Mouse (Mus musculus) forebrain, embryonic 16.5 days (tissue): ENCODE measurements around the gene Ndufab1. TPM values are rescaled to one million over a fixed set of nuclear protein-coding genes. Genes with fewer than 3 reads are reported as not detected.

ENCODE experiments used
- ATAC-seq: fragments of 200-750 bp; cut with Nextera tagmentation; 2 replicates; pipeline ENCODE4 v1.8.0; 2017; ENCODE audit warnings: mild to moderate bottlenecking, moderate library complexity
- H3K27ac ChIP-seq: fragments of 300-500 bp; sonication (generic); 2 replicates; pipeline ENCODE4 v1.5.1; 2014; ENCODE audit warnings: low read length, control low read depth
- H3K27me3 ChIP-seq: fragments of 300-500 bp; sonication (generic); replicated peaks from 2 replicates; pipeline ENCODE4 v1.6.1; 2014; ENCODE audit warnings: low read length; ENCODE audit not compliant: control insufficient read depth, insufficient read depth
- H3K36me3 ChIP-seq: fragments of 300-500 bp; sonication (generic); 2 replicates; pipeline ENCODE4 v1.6.1; 2014; ENCODE audit not compliant: control insufficient read depth, insufficient read depth
- H3K4me1 ChIP-seq: fragments of 300-500 bp; sonication (generic); replicated peaks from 2 replicates; pipeline ENCODE4 v1.6.1; 2014; ENCODE audit warnings: low read length; ENCODE audit not compliant: control insufficient read depth, insufficient read depth
- H3K4me2 ChIP-seq: fragments of 300-500 bp; sonication (generic); 2 replicates; pipeline ENCODE4 v1.6.1; 2014; ENCODE audit warnings: mild to moderate bottlenecking, low read length, control low read depth
- H3K4me3 ChIP-seq: fragments of 300-500 bp; sonication (generic); replicated peaks from 2 replicates; pipeline ENCODE4 v1.5.1; 2014; ENCODE audit warnings: mild to moderate bottlenecking, low read length, control low read depth
- H3K9ac ChIP-seq: fragments of 300-500 bp; sonication (generic); replicated peaks from 2 replicates; pipeline ENCODE4 v1.6.1; 2014; ENCODE audit warnings: low read depth, low read length, control low read depth
- H3K9me3 ChIP-seq: fragments of 300-500 bp; sonication (generic); 2 replicates; pipeline ENCODE4 v1.6.1; 2016; ENCODE audit warnings: low read length; ENCODE audit not compliant: control insufficient read depth
- WGBS: fragments of 180-500 bp; shearing (Covaris S2); extraction: QIAGEN DNeasy Blood & Tissue Kit; methylation state at CpG from one replicate; pipeline ENCODE4 v1.1.7; 2014; 5-methylcytosine and 5-hydroxymethylcytosine counted together
- polyA plus RNA-seq: library from polyadenylated mRNA; unstranded; fragments of >200 nt; fragmentation: Nextera tagmentation; extraction: Ambion mirVana; gene quantifications from 2 replicates; pipeline ENCODE4 v1.2.1, GENCODE M21; 2015

Ndufab1 gene
- polyA plus RNA-seq, 1 experiment from 2014 or later: 550 TPM

DNA sequence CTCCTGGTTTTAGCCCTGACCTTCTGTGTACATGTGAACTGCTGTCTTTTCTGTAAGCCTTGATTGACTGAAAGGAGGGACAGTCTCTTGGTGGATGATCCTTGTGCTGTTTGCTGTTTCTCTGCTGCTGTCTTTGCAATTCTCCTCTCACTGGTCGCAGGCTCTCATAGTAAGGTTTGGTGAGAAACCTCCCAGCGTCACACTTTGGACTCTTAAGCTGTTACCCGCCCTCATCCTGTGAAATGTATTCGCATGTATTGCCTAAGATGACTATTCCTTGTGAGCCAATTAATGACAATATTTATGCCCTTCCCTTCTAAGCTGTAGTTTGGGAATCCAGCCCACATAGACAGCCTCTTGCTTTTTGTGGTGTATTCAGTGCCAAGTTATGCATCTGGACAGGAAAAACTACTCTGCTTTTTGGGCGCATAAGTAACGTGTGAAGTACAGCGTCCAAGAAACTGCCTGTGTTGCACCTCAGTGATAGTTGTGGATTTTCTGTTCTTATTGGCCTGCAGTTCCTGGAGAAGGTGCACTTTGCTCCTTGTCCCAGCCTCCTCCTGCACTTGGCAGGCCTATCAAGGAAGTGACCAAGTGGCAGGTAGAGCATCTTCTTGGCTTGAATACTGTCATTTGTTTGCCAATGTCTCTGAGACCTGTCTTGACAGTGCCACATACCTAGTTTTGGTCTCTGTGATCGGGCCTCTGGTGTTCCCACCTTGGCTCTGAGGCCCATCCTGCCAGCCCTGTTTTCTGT lies 21.7 kb downstream of the Ndufab1 start:
- no peaks in the 10 kb centered on the region for H3K9me3 ChIP-seq
- H3K9ac ChIP-seq: no peak overlapping the region
- H3K4me3 ChIP-seq: no peak overlapping the region
- peaks cover 27% of the 10 kb centered on the region for H3K36me3 ChIP-seq
- H3K27me3 ChIP-seq: no peaks in the 10 kb centered on the region
- no peak overlapping the region for H3K4me2 ChIP-seq
- 84% methylated on average over 8 of the region's 8 CpGs for whole genome bisulfite sequencing
- ATAC-seq: no peak
- no peak overlapping the region; the same call in 1 of the 2 replicates for H3K27ac ChIP-seq
- peaks cover 6% of the 10 kb centered on the region for H3K4me1 ChIP-seq

GRCm38 (mm10) chr7:122074374-122074773 lies 27.3 kb downstream of the Ndufab1 start:
- H3K4me1 ChIP-seq: peaks cover 4% of the 10 kb centered on the region
- H3K4me3 ChIP-seq: no peak overlapping the region
- no peak for ATAC-seq
- peaks cover 54% of the 10 kb centered on the region for H3K36me3 ChIP-seq
- H3K27ac ChIP-seq: no peak overlapping the region
- no peak overlapping the region for H3K4me2 ChIP-seq
- 88% methylated on average over 3 of the region's 3 CpGs for WGBS
- H3K9ac ChIP-seq: no peak overlapping the region
- no peaks in the 10 kb centered on the region for H3K27me3 ChIP-seq
- H3K9me3 ChIP-seq: no peaks in the 10 kb centered on the region

- Histone ChIP-seq H3K27me3 (no peaks in the 10 kb centered on the region), H3K4me3 (peak overlapping the region; percentile 87), H3K36me3 (peaks cover 15% of the 10 kb centered on the region), H3K4me2 (peak overlapping the region; percentile 72), H3K27ac (peak overlapping the region; percentile 98), H3K4me1 (peaks cover 26% of the 10 kb centered on the region), H3K9ac (peak overlapping the region; percentile 91), H3K9me3 (no peaks in the 10 kb centered on the region)
- peak; percentile 30 for ATAC-seq
- 2% methylated on average over 57 of the region's 58 CpGs for WGBS
These were observed 33.9 kb downstream of the Ndufab1 start for GRCm38 (mm10) chr7:122067517-122068381.

- under 1% methylated on average over 59 of the region's 60 CpGs for WGBS
- H3K36me3 ChIP-seq: peaks cover 9% of the 10 kb centered on the region
- ATAC-seq: peak; percentile 98
- H3K9me3 ChIP-seq: no peaks in the 10 kb centered on the region
- H3K4me1 ChIP-seq: peaks cover 26% of the 10 kb centered on the region
- H3K27ac ChIP-seq: peak within 1 kb of the TSS; percentile 98
- peak within 1 kb of the TSS; percentile 77 for H3K4me2 ChIP-seq
- no peaks in the 10 kb centered on the region for H3K27me3 ChIP-seq
- H3K9ac ChIP-seq: peak within 1 kb of the TSS; percentile 91
- peak within 1 kb of the TSS; percentile 87 for H3K4me3 ChIP-seq
These were observed 34.7 kb downstream of the Ndufab1 start, which contains the start of the genes Ubfd1 and Ears2 for GRCm38 (mm10) chr7:122066945-122067516. TSS of gene Ubfd1 (plus strand) at chr7:122067175. TSS of gene Ears2 (minus strand) at chr7:122067263.

DNA sequence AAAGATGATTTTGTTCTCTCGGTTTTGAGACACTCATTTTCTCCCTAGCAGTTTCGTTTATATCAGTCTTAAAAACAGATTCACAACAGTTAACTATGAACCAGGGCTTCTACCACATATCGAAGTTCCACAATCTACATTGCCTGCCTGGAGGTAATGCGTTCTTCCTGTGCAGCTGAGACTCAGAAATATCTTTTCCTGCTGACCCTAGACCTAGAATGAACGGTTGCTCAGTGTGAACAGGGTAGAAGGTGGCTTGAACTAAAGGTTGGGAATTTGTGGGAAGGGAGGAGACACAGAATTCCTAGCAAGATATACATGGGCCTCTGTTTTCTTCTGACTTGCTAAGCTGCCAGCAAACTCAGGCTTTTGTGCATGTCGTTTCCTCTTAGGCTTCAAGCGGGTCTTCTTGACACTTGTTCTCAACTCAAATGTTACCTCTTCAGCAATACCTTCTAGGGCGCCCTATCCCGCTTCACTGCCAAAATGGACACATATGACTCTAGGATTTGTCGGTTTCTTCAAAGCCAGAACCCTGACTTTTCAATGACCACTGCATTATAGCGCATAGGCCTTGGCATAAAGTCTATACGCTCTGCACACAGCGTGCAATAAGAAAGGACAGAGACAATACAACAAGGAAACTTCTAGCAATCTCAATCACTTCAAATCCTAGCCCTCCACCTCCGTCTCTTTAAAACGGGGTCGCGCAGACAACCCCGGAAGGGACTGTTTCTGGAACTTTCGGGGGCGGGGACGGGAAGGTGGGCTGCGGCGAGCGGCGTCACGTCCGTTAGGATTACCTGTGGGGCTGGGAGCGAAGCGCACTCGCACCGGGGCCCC lies 35.4 kb downstream of the Ndufab1 start:
- Histone ChIP-seq H3K9ac (peak overlapping the region; percentile 91), H3K27ac (peak overlapping the region; percentile 98), H3K4me3 (peak overlapping the region; percentile 87), H3K27me3 (no peaks in the 10 kb centered on the region), H3K9me3 (no peaks in the 10 kb centered on the region), H3K4me1 (peaks cover 26% of the 10 kb centered on the region), H3K36me3 (peaks cover 2% of the 10 kb centered on the region; the same call in 1 of the 2 replicates), H3K4me2 (peak overlapping the region; percentile 77)
- 18% methylated on average over 31 of the region's 31 CpGs for WGBS
- ATAC-seq: peak; percentile 62

DNA sequence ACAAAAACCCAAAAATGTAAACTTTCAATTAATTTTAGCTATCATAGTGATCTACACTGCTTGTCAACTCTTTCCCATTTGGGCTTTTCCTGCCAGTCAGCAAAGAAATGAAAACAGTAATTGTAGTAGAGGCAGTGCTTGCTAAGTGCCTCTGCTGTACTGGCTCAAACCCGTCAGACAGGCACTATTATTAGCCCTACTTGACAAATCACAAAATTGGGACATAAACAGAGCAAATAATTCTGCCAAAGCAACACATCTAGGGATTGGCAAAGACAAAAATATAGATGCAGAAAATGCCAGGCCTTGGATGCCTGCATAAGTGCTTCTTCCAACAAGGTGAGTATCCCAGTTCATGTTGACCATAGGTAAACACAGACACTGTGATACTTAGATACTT lies 36.0 kb downstream of the Ndufab1 start:
- H3K9ac ChIP-seq: no peak overlapping the region
- H3K27me3 ChIP-seq: no peaks in the 10 kb centered on the region
- H3K4me1 ChIP-seq: peaks cover 26% of the 10 kb centered on the region
- no peak for ATAC-seq
- peaks cover 1% of the 10 kb centered on the region; the same call in 1 of the 2 replicates for H3K36me3 ChIP-seq
- H3K4me3 ChIP-seq: no peak overlapping the region
- no peaks in the 10 kb centered on the region for H3K9me3 ChIP-seq
- peak overlapping the region; percentile 77; the same call in 1 of the 2 replicates for H3K4me2 ChIP-seq
- WGBS: 69% methylated on average over 1 of the region's 1 CpGs
- H3K27ac ChIP-seq: no peak overlapping the region

DNA sequence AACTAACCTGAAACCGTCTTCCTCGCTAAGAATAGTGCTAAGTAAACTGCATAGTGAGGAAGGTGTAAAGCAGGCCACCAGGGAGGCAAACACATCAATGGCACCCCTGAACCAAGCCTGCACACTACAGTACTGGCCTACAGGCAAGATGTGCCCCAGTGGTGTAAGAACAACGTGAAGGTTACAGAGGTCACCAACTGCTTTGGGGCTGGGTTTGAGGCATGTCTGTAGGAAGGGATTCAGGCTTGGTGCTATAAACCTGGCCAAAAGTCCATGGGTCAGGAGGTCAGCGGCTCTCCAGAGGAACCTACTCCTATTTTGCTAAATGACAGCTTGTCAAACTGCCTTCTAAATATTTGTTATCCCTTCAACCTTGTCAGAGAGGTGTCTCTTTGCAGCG lies 45.1 kb downstream of the Ndufab1 start:
- 93% methylated on average over 5 of the region's 5 CpGs for WGBS
- Histone ChIP-seq H3K36me3 (peaks cover 2% of the 10 kb centered on the region; the same call in 1 of the 2 replicates), H3K9me3 (no peaks in the 10 kb centered on the region)

DNA sequence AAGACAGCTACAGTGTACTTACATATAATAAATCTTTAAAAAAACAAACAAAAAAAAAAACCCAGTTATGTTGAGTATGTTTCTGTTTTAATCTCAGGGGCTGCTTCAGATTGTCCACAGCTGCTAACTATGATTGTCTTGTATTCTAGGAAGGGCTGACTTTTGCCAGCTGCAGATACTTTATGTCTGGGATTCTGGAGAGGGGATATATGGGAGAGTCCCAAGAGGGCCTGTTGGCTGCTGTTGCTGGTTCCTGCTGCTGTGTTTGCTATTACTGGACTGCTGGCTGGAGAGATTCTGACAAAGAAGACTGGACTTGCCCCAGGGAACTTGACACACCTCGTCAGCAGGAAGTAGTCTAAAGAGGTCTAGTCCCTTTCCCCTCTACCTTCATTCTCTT lies 50.9 kb downstream of the Ndufab1 start:
- Histone ChIP-seq H3K27ac (no peak overlapping the region), H3K4me3 (no peak overlapping the region), H3K9me3 (no peaks in the 10 kb centered on the region), H3K4me2 (no peak overlapping the region), H3K9ac (no peak overlapping the region), H3K4me1 (no peaks in the 10 kb centered on the region), H3K27me3 (no peaks in the 10 kb centered on the region), H3K36me3 (peaks cover 10% of the 10 kb centered on the region; the same call in 1 of the 2 replicates)
- no peak for ATAC-seq
- WGBS: 89% methylated on average over 1 of the region's 1 CpGs

More for the DNA sequence above, 45.1 kb downstream of the Ndufab1 start:
- Histone ChIP-seq H3K4me1 (no peaks in the 10 kb centered on the region), H3K27me3 (no peaks in the 10 kb centered on the region), H3K9ac (no peak overlapping the region), H3K4me3 (no peak overlapping the region), H3K27ac (no peak overlapping the region), H3K4me2 (no peak overlapping the region)
- ATAC-seq: no peak
